Mouse (Mus musculus) ES-E14 (cell line): ENCODE results near the gene Etv6.

Experiments used
- HCFC1 ChIP-seq: IDR thresholded peaks from 2 replicates; pipeline ENCODE4 v1.6.1; 2012; ENCODE audit warnings: low read length, inconsistent platforms, borderline replicate concordance; ENCODE audit not compliant: insufficient read depth
- MAFK ChIP-seq: IDR thresholded peaks from 2 replicates; pipeline ENCODE4 v1.6.1; 2014; ENCODE audit warnings: mild to moderate bottlenecking, low read depth, low read length, inconsistent platforms; ENCODE audit not compliant: insufficient read depth
- ZC3H11A ChIP-seq: IDR thresholded peaks from 2 replicates; pipeline ENCODE4 v1.6.1; 2012; ENCODE audit warnings: low read depth, mild to moderate bottlenecking, inconsistent platforms, low read length, borderline replicate concordance
- ZNF384 ChIP-seq: IDR thresholded peaks from 2 replicates; pipeline ENCODE4 v1.6.1; 2012; ENCODE audit warnings: low read depth, low read length, inconsistent platforms

GRCm38 (mm10) chr6:134190597-134191278, 155.2 kb downstream of the Etv6 start:
- TF ChIP-seq HCFC1 = no peak
- TF ChIP-seq ZNF384 = no peak
- no peak for TF ChIP-seq MAFK
- no peak for TF ChIP-seq ZC3H11A
